Mouse (Mus musculus) MEL (cell line): ENCODE measurements around the gene Lpcat1. TPM values are rescaled to one million over a fixed set of nuclear protein-coding genes. Genes with fewer than 3 reads are reported as not detected.

Source experiments
- DNase-seq: peaks from one replicate; pipeline ENCODE4 v3.0.0; 2011; ENCODE audit warnings: low read depth, low spot score
- H3K27ac ChIP-seq: 2 replicates; pipeline ENCODE4 v1.5.1; 2012; ENCODE audit warnings: low read depth, mild to moderate bottlenecking, control low read depth, low read length, moderate library complexity; ENCODE audit not compliant: control insufficient read depth
- H3K27me3 ChIP-seq, 2 experiments: fragments of 150-350 bp in 1 of 2; sonication (generic) in 1 of 2; 2 replicates each; pipeline ENCODE4 v1.6.1; 2012; ENCODE audit warnings: low read length in 2 of 2, mild to moderate bottlenecking in 2 of 2, improper control_type of control experiment in 1 of 2, moderate library complexity in 1 of 2; ENCODE audit not compliant: insufficient read depth in 2 of 2, control insufficient read depth in 1 of 2
- H3K36me3 ChIP-seq, 2 experiments: 2 replicates each; pipeline ENCODE4 v1.6.1; 2012 to 2014; ENCODE audit warnings: low read length in 2 of 2, improper control_type of control experiment in 1 of 2, inconsistent platforms in 1 of 2, mild to moderate bottlenecking in 1 of 2; ENCODE audit not compliant: insufficient read depth in 2 of 2, control insufficient read depth in 1 of 2
- H3K4me1 ChIP-seq, 2 experiments: fragments of 150-350 bp in 1 of 2; sonication (generic) in 1 of 2; 2 replicates each; pipeline ENCODE4 v1.6.1; 2012; ENCODE audit warnings: low read length in 2 of 2, improper control_type of control experiment in 1 of 2, mild to moderate bottlenecking in 1 of 2; ENCODE audit not compliant: insufficient read depth in 2 of 2, control insufficient read depth in 1 of 2
- H3K4me3 ChIP-seq, 2 experiments: fragments of 150-350 bp in 1 of 2; sonication (generic) in 1 of 2; 2 replicates each; pipeline ENCODE4 v1.5.1; 2012; ENCODE audit warnings: low read depth in 2 of 2, low read length in 2 of 2, mild to moderate bottlenecking in 2 of 2, moderate library complexity in 2 of 2, control low read depth in 1 of 2, improper control_type of control experiment in 1 of 2; ENCODE audit not compliant: control insufficient read depth in 1 of 2, insufficient read depth in 1 of 2
- H3K79me2 ChIP-seq: 2 replicates; pipeline ENCODE4 v1.6.1; 2012; ENCODE audit warnings: mild to moderate bottlenecking, low read length, moderate library complexity; ENCODE audit not compliant: control insufficient read depth, poor library complexity, insufficient read depth
- H3K9ac ChIP-seq: 2 replicates; pipeline ENCODE4 v1.6.1; 2012; ENCODE audit warnings: low read depth, mild to moderate bottlenecking, control low read depth, low read length, moderate library complexity; ENCODE audit not compliant: control insufficient read depth, poor library complexity, severe bottlenecking
- H3K9me3 ChIP-seq: fragments of 150-350 bp; sonication (generic); replicated peaks from 2 replicates; pipeline ENCODE4 v1.6.1; 2012; ENCODE audit warnings: mild to moderate bottlenecking, low read length, improper control_type of control experiment, moderate library complexity; ENCODE audit not compliant: insufficient read depth
- BHLHE40 ChIP-seq: IDR thresholded peaks from 2 replicates; pipeline ENCODE4 v1.6.1; 2012; ENCODE audit warnings: low read depth, mild to moderate bottlenecking, inconsistent platforms, low read length, improper control_type of control experiment, borderline replicate concordance
- CHD2 ChIP-seq: IDR thresholded peaks from 2 replicates; pipeline ENCODE4 v1.6.1; 2011; ENCODE audit warnings: low read length, improper control_type of control experiment
- CTCF ChIP-seq, 3 experiments: IDR thresholded peaks in 2 of 3; conservative IDR thresholded peaks in 1 of 3; 2 replicates each; pipeline ENCODE4 v1.5.1; 2011 to 2012; ENCODE audit warnings: low read length in 3 of 3, low read depth in 2 of 3, mild to moderate bottlenecking in 2 of 3, improper control_type of control experiment in 1 of 3, inconsistent platforms in 1 of 3, mixed read lengths in 1 of 3, moderate library complexity in 1 of 3; ENCODE audit not compliant: control insufficient read depth in 1 of 3, insufficient read depth in 1 of 3, poor library complexity in 1 of 3, severe bottlenecking in 1 of 3
- E2F4 ChIP-seq: IDR thresholded peaks from 2 replicates; pipeline ENCODE4 v1.6.1; 2011; ENCODE audit warnings: low read depth, low read length, improper control_type of control experiment, borderline replicate concordance
- EP300 ChIP-seq, 2 experiments: IDR thresholded peaks; 2 replicates each; pipeline ENCODE4 v1.6.1; 2011; ENCODE audit warnings: improper control_type of control experiment in 2 of 2, low read length in 2 of 2, low read depth in 1 of 2, mild to moderate bottlenecking in 1 of 2
- GATA1 ChIP-seq: IDR thresholded peaks from 2 replicates; pipeline ENCODE4 v1.6.1; 2011; ENCODE audit warnings: low read depth, low read length, improper control_type of control experiment
- HCFC1 ChIP-seq: IDR thresholded peaks from 2 replicates; pipeline ENCODE4 v1.6.1; 2012; ENCODE audit warnings: low read depth, mild to moderate bottlenecking, inconsistent platforms, low read length, improper control_type of control experiment, moderate library complexity
- MAFK ChIP-seq: IDR thresholded peaks from 2 replicates; pipeline ENCODE4 v1.6.1; 2011; ENCODE audit warnings: low read depth, mild to moderate bottlenecking, low read length, improper control_type of control experiment, borderline replicate concordance
- MAX ChIP-seq: IDR thresholded peaks from 2 replicates; pipeline ENCODE4 v1.6.1; 2011; ENCODE audit warnings: low read length, improper control_type of control experiment
- MAZ ChIP-seq: IDR thresholded peaks from 2 replicates; pipeline ENCODE4 v1.6.1; 2012; ENCODE audit warnings: low read depth, mild to moderate bottlenecking, inconsistent platforms, low read length, improper control_type of control experiment
- MEF2A ChIP-seq: IDR thresholded peaks from 2 replicates; pipeline ENCODE4 v1.6.1; 2014; ENCODE audit warnings: low read depth, mild to moderate bottlenecking, inconsistent platforms, low read length, improper control_type of control experiment; ENCODE audit not compliant: poor library complexity, insufficient replicate concordance, severe bottlenecking; ENCODE audit errors: extremely low read depth
- MXI1 ChIP-seq: IDR thresholded peaks from 2 replicates; pipeline ENCODE4 v1.6.1; 2011; ENCODE audit warnings: mild to moderate bottlenecking, low read depth, low read length, improper control_type of control experiment
- MYB ChIP-seq: IDR thresholded peaks from 2 replicates; pipeline ENCODE4 v1.6.1; 2011; ENCODE audit warnings: mild to moderate bottlenecking, low read depth, low read length, improper control_type of control experiment
- MYC ChIP-seq: IDR thresholded peaks from 2 replicates; pipeline ENCODE4 v1.6.1; 2011; ENCODE audit warnings: low read depth, mild to moderate bottlenecking, low read length, improper control_type of control experiment, moderate library complexity
- NRF1 ChIP-seq: IDR thresholded peaks from 2 replicates; pipeline ENCODE4 v1.6.1; 2014; ENCODE audit warnings: low read depth, mild to moderate bottlenecking, inconsistent platforms, low read length, improper control_type of control experiment, moderate library complexity; ENCODE audit not compliant: poor library complexity, insufficient read depth, severe bottlenecking
- POLR2A ChIP-seq, 2 experiments: IDR thresholded peaks; 2 replicates each; pipeline ENCODE4 v1.6.1; 2011 to 2012; ENCODE audit warnings: low read length in 2 of 2, mild to moderate bottlenecking in 2 of 2, control low read depth in 1 of 2, improper control_type of control experiment in 1 of 2, low read depth in 1 of 2, moderate library complexity in 1 of 2; ENCODE audit not compliant: control insufficient read depth in 1 of 2, insufficient read depth in 1 of 2, poor library complexity in 1 of 2
- RCOR1 ChIP-seq: IDR thresholded peaks from 2 replicates; pipeline ENCODE4 v1.6.1; 2012; ENCODE audit warnings: low read depth, mild to moderate bottlenecking, inconsistent platforms, low read length, improper control_type of control experiment
- SIN3A ChIP-seq: IDR thresholded peaks from 2 replicates; pipeline ENCODE4 v1.6.1; 2012; ENCODE audit warnings: low read length, improper control_type of control experiment, inconsistent platforms
- SMC3 ChIP-seq: IDR thresholded peaks from 2 replicates; pipeline ENCODE4 v1.6.1; 2011; ENCODE audit warnings: low read depth, low read length, improper control_type of control experiment
- TBP ChIP-seq: IDR thresholded peaks from 2 replicates; pipeline ENCODE4 v1.8.0; 2011; ENCODE audit warnings: low read depth, low read length, improper control_type of control experiment
- UBTF ChIP-seq: IDR thresholded peaks from 2 replicates; pipeline ENCODE4 v1.6.1; 2012; ENCODE audit warnings: low read depth, mild to moderate bottlenecking, inconsistent platforms, low read length, improper control_type of control experiment, moderate library complexity, borderline replicate concordance; ENCODE audit not compliant: insufficient read depth
- USF1 ChIP-seq: IDR thresholded peaks from 2 replicates; pipeline ENCODE4 v1.6.1; 2014; ENCODE audit warnings: low read depth, mild to moderate bottlenecking, inconsistent platforms, low read length, improper control_type of control experiment, moderate library complexity
- USF2 ChIP-seq, 2 experiments: IDR thresholded peaks; 2 replicates each; pipeline ENCODE4 v1.6.1; 2011 to 2012; ENCODE audit warnings: improper control_type of control experiment in 2 of 2, low read length in 2 of 2, borderline replicate concordance in 1 of 2, inconsistent platforms in 1 of 2, low read depth in 1 of 2, mild to moderate bottlenecking in 1 of 2; ENCODE audit not compliant: insufficient read depth in 1 of 2
- ZC3H11A ChIP-seq: IDR thresholded peaks from 2 replicates; pipeline ENCODE4 v1.6.1; 2012; ENCODE audit warnings: low read depth, mild to moderate bottlenecking, inconsistent platforms, low read length, improper control_type of control experiment
- ZKSCAN1 ChIP-seq: IDR thresholded peaks from 2 replicates; pipeline ENCODE4 v1.6.1; 2012; ENCODE audit warnings: low read depth, mild to moderate bottlenecking, inconsistent platforms, low read length, improper control_type of control experiment, moderate library complexity
- polyA plus RNA-seq, 2 experiments: library from polyadenylated mRNA; stranded (reverse) in 1 of 2; unstranded in 1 of 2; fragments of >175 nt in 1 of 2; fragments of >200 nt in 1 of 2; gene quantifications; 2 replicates each; pipeline versions ENCODE4 v1.2.1 to v1.2.4; 2012; ENCODE audit warnings: low replicate concordance in 2 of 2, low read depth in 1 of 2; ENCODE audit not compliant: insufficient read length in 2 of 2, insufficient read depth in 1 of 2, missing spikeins in 1 of 2
- total RNA-seq: library from RNA; depleted of rRNA; stranded (reverse); fragments of 300-350 nt; gene quantifications from 2 replicates; pipeline ENCODE4 v1.2.3, GENCODE M21; 2012

The Lpcat1 gene
- total and polyA plus RNA-seq, 3 experiments = 31.5 to 38.8 TPM; not detected in 1

GRCm38 (mm10) chr13:73446494-73446893, 20.5 kb upstream of the Lpcat1 start:
- Histone ChIP-seq H3K9ac (no peak overlapping the region), H3K4me3 (no peak overlapping the region), H3K9me3 (no peaks in the 10 kb centered on the region), H3K36me3 (peaks cover 0 to 19% of the 10 kb centered on the region in 2 experiments; a peak in 2 of 4 replicates), H3K27ac (no peak overlapping the region), H3K4me1 (peaks cover 7 to 23% of the 10 kb centered on the region in 2 experiments), H3K79me2 (no peaks in the 10 kb centered on the region), H3K27me3 (no peaks in the 10 kb centered on the region; a peak in 1 of 4 replicates)
- TF ChIP-seq POLR2A (IDR thresholded peaks at IDR 0.05; ENCODE audit: control insufficient read depth in 1 of 2, insufficient read depth in 1 of 2, low read depth in 1 of 2, low read length in 2 of 2, poor library complexity in 1 of 2) = no peak
- TF ChIP-seq CTCF (IDR thresholded peaks at IDR 0.05 in 2 of 3, conservative IDR thresholded peaks at IDR 0.05 in 1 of 3; ENCODE audit: control insufficient read depth in 1 of 3, insufficient read depth in 1 of 3, low read depth in 2 of 3, low read length in 3 of 3, poor library complexity in 1 of 3, severe bottlenecking in 1 of 3) = no peak
- no peak for TF ChIP-seq ZC3H11A
- TF ChIP-seq MAZ = no peak
- no peak for TF ChIP-seq MYB
- no peak for TF ChIP-seq NRF1
- TF ChIP-seq ZKSCAN1 = no peak
- TF ChIP-seq USF2 (IDR thresholded peaks at IDR 0.05; ENCODE audit: borderline replicate concordance in 1 of 2, insufficient read depth in 1 of 2, low read depth in 1 of 2, low read length in 2 of 2) = no peak
- TF ChIP-seq MAX = no peak
- no peak for TF ChIP-seq RCOR1
- TF ChIP-seq MYC = no peak
- no peak for TF ChIP-seq BHLHE40
- no peak for TF ChIP-seq SIN3A
- no peak for DNase-seq

- no peak overlapping the region for H3K27ac ChIP-seq
- H3K36me3 ChIP-seq = peaks cover 0 to 19% of the 10 kb centered on the region in 2 experiments; a peak in 2 of 4 replicates
- H3K27me3 ChIP-seq = no peaks in the 10 kb centered on the region; a peak in 1 of 4 replicates
- H3K4me3 ChIP-seq = no peak overlapping the region
- TF ChIP-seq E2F4 (no peak), MAZ (no peak), USF2 (IDR thresholded peaks at IDR 0.05; ENCODE audit: borderline replicate concordance in 1 of 2, insufficient read depth in 1 of 2, low read depth in 1 of 2, low read length in 2 of 2) (no peak), GATA1 (no peak), MEF2A (no peak), SMC3 (no peak), USF1 (no peak), MYC (no peak), TBP (no peak), MYB (no peak), CHD2 (no peak), NRF1 (no peak), UBTF (no peak), MAFK (no peak), MXI1 (no peak), ZKSCAN1 (no peak), EP300 (IDR thresholded peaks at IDR 0.05; ENCODE audit: low read depth in 1 of 2, low read length in 2 of 2) (no peak), HCFC1 (no peak), CTCF (IDR thresholded peaks at IDR 0.05 in 2 of 3, conservative IDR thresholded peaks at IDR 0.05 in 1 of 3; ENCODE audit: control insufficient read depth in 1 of 3, insufficient read depth in 1 of 3, low read depth in 2 of 3, low read length in 3 of 3, poor library complexity in 1 of 3, severe bottlenecking in 1 of 3) (no peak)
- TF ChIP-seq, all 39 proteins: peak for 0
- no peaks in the 10 kb centered on the region for H3K79me2 ChIP-seq
- DNase-seq = no peak
- peaks cover 7 to 23% of the 10 kb centered on the region in 2 experiments for H3K4me1 ChIP-seq
- no peaks in the 10 kb centered on the region for H3K9me3 ChIP-seq
- no peak overlapping the region for H3K9ac ChIP-seq
These were observed 20.1 kb upstream of the Lpcat1 start for GRCm38 (mm10) chr13:73446943-73447342.
